9 mouse cellular contexts compared by ENCODE assay signal in genomic region chr10:99353541-99354292, GRCm38 (mm10).
A peak's percentile ranks its signal among the peaks of the same experiment; 100 is the strongest.
DNase-seq lines count a peak whose midpoint lies in the region; ATAC-seq and TF ChIP-seq lines count a peak whose summit lies in the region.
"Had no signal": no experiment of that assay in that cellular context is flagged by ENCODE, and none has a peak within 500 bp of the region (broad histone marks: within the 10 kb centered on the region; RNA-seq: fewer than 3 reads in every experiment).

No protein-coding gene starts in this region.

- H3K27ac ChIP-seq in liver, adult 2 months (replicated peaks; ENCODE audit: insufficient read depth, low read depth, low read length) = peak overlapping the region; percentile 74
- H3K27ac ChIP-seq in liver, postnatal 0 days (ENCODE audit: low read depth) = no peak overlapping the region
- H3K27ac ChIP-seq in macrophage = peak overlapping the region; percentile 36
- H3K27ac ChIP-seq: liver, embryonic 14.5 days had no signal

- TF ChIP-seq EP300 in liver, postnatal 0 days (IDR thresholded peaks at IDR 0.05; ENCODE audit: low read depth) = no peak

- ATAC-seq in liver, postnatal 0 days = no peak

- no peaks in the 10 kb centered on the region for H3K36me3 ChIP-seq in liver, adult 2 months (ENCODE audit: control insufficient read depth, insufficient read depth, low read length)
- H3K36me3 ChIP-seq in liver, postnatal 0 days (replicated peaks; ENCODE audit: insufficient read depth, low read length) = no peaks in the 10 kb centered on the region
- H3K36me3 ChIP-seq in macrophage (ENCODE audit: inconsistent target) = no peaks in the 10 kb centered on the region

- WGBS in liver, adult 2 months = 48% methylated on average over 18 of the region's 18 CpGs
- WGBS in liver, postnatal 0 days (ENCODE audit: insufficient replicate concordance) = 51% methylated on average over 18 of the region's 18 CpGs
- WGBS in macrophage (ENCODE audit: missing documents) = 60% methylated on average over 18 of the region's 18 CpGs

- TF ChIP-seq POLR2A in liver, adult 2 months (IDR thresholded peaks at IDR 0.05; ENCODE audit: extremely low read depth, insufficient read depth, low read length) = no peak

- DNase-seq in liver, adult 2 months (ENCODE audit: extremely low read depth, low read depth, low spot score) = peak; percentile 94
- DNase-seq in liver, postnatal 0 days = no peak
- DNase-seq in R1 (ENCODE audit: low read depth, low spot score) = peak; percentile 97
- peak; percentile 46 for DNase-seq in induced T-regulatory cell, adult 2 months (ENCODE audit: low read depth)
- no peak for DNase-seq in ovary, postnatal 14 days (ENCODE audit: low spot score)
- no peak for DNase-seq in ovary, postnatal 36 days (ENCODE audit: low spot score)
- no peak for DNase-seq in heart, postnatal 4 days

- peaks cover 20% of the 10 kb centered on the region; the same call in 1 of the 2 replicates for H3K4me1 ChIP-seq in liver, adult 2 months (ENCODE audit: control insufficient read depth, insufficient read depth, low read length)
- no peaks in the 10 kb centered on the region; the same call in 1 of the 2 replicates for H3K4me1 ChIP-seq in liver, postnatal 0 days (ENCODE audit: insufficient read depth)

- no peak for TF ChIP-seq CTCF in liver, adult 2 months (IDR thresholded peaks at IDR 0.05; ENCODE audit: low read depth, low read length)
- no peak for TF ChIP-seq CTCF in liver, postnatal 0 days (IDR thresholded peaks at IDR 0.05; ENCODE audit: low read depth)

- no peaks in the 10 kb centered on the region for H3K27me3 ChIP-seq in liver, adult 2 months (ENCODE audit: control insufficient read depth, insufficient read depth, low read length)
- no peaks in the 10 kb centered on the region for H3K27me3 ChIP-seq in liver, postnatal 0 days (ENCODE audit: insufficient read depth, low read length)

- no peak overlapping the region for H3K4me3 ChIP-seq in liver, adult 2 months (ENCODE audit: insufficient read depth, low read depth, low read length)
- H3K4me3 ChIP-seq in liver, postnatal 0 days (ENCODE audit: low read depth, low read length) = no peak overlapping the region
- no peak overlapping the region for H3K4me3 ChIP-seq in macrophage (ENCODE audit: inconsistent target)

- no peaks in the 10 kb centered on the region for H3K79me2 ChIP-seq in liver, adult 2 months (ENCODE audit: control insufficient read depth, insufficient read depth, low read length)
- no peaks in the 10 kb centered on the region for H3K79me2 ChIP-seq in macrophage (ENCODE audit: inconsistent target)

- H3K9me3 ChIP-seq in liver, postnatal 0 days (ENCODE audit: low read length) = no peaks in the 10 kb centered on the region

- H3K9ac ChIP-seq in liver, adult 2 months (ENCODE audit: low read depth, low read length) = no peak overlapping the region
- no peak overlapping the region for H3K9ac ChIP-seq in liver, postnatal 0 days (replicated peaks)
- H3K9ac ChIP-seq: liver, embryonic 14.5 days had no signal

- no peak overlapping the region for H3K4me2 ChIP-seq in liver, postnatal 0 days (ENCODE audit: low read depth, low read length)

Comparison
In these comparisons a context has a peak if more than half of its experiments do, and no peak if none do; other contexts are left out.
1. DNase-seq: peak in liver, adult 2 months (single experiment), R1 (single experiment) and induced T-regulatory cell, adult 2 months (single experiment); none in liver, postnatal 0 days (single experiment), ovary, postnatal 14 days (single experiment), ovary, postnatal 36 days (single experiment) and heart, postnatal 4 days (single experiment).